Mouse (Mus musculus) spleen, postnatal 4 days (tissue): ENCODE measurements around the gene Zfp398.

Experiments used
- DNase-seq, 2 experiments: peaks; one replicate each; pipeline ENCODE4 v3.0.0; 2022; ENCODE audit warnings: low spot score in 2 of 2

Zfp398 gene

GRCm38 (mm10) chr6:47903587-47903986, 68.1 kb downstream of the Zfp398 start:
- peak in 1 of 2 experiments; percentile 43 for DNase-seq

GRCm38 (mm10) chr6:47904361-47904760, 68.9 kb downstream of the Zfp398 start:
- no peak for DNase-seq

GRCm38 (mm10) chr6:47904917-47905695, 69.6 kb downstream of the Zfp398 start:
- DNase-seq = peak in 1 of 2 experiments; percentile 59

- DNase-seq = peak in 1 of 2 experiments; percentile 55
Observed at GRCm38 (mm10) chr6:47906326-47906725, 70.9 kb downstream of the Zfp398 start.

GRCm38 (mm10) chr6:47909007-47909406, 73.5 kb downstream of the Zfp398 start:
- peak in 1 of 2 experiments; percentile 45 for DNase-seq

GRCm38 (mm10) chr6:47911650-47912049, 76.2 kb downstream of the Zfp398 start:
- DNase-seq = no peak

- DNase-seq = peak in 1 of 2 experiments; percentile 43
Observed at GRCm38 (mm10) chr6:47912991-47913390, 77.5 kb downstream of the Zfp398 start.

GRCm38 (mm10) chr6:47917051-47917450, 81.6 kb downstream of the Zfp398 start:
- DNase-seq = no peak

- DNase-seq = no peak
Observed at GRCm38 (mm10) chr6:47918768-47919274, 83.4 kb downstream of the Zfp398 start.

GRCm38 (mm10) chr6:47919646-47920446, 84.4 kb downstream of the Zfp398 start:
- no peak for DNase-seq

- peak; percentile 84 to 92 for DNase-seq
Observed at GRCm38 (mm10) chr6:47920447-47921340, 85.2 kb downstream of the Zfp398 start, which contains the start of gene Zfp212. Zfp212 (plus strand) TSS chr6:47920476.
